ENCODE assay signal across 9 mouse cellular contexts in the genomic region with DNA sequence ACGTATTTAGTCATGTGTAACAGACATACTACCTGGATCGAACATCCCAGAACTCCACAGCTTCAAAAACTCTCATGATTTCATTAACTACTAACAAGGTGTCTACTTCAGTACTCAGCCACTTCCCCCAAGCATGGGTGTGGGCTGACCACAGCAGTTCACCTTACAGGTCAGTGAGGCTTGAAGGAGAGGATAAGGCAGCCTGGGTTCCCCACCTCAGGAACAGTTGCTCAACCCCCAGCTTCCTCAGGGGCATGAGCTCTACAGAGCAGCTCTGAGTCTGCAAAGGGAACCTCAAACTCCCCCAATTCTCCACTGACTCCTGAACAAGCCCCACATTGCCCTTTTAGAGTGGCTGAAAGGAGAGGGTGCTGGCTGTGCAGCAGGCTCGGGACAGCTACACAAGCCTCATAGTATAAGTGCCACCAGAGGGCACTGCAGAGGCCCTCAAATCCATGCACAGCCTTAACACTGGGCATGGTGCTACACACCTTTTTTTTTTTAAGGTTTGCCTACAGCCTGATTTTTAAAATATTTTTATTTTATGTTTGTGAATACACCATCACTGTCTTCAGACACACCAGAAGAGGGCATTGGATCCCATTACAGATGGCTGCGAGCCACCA. TPM values are rescaled to one million over a fixed set of nuclear protein-coding genes. Genes with fewer than 3 reads are reported as not detected.
DNase-seq lines count a peak whose midpoint lies in the region; ATAC-seq lines count a peak whose summit lies in the region.
"Had no signal": no experiment of that assay in that cellular context is flagged by ENCODE, and none has a peak within 500 bp of the region (broad histone marks: within the 10 kb centered on the region; RNA-seq: fewer than 3 reads in every experiment).

No protein-coding gene starts in this region.

- H3K4me2 ChIP-seq in neural tube, embryonic 15.5 days, result no peak overlapping the region
- no peak overlapping the region for H3K4me2 ChIP-seq in forebrain, embryonic 12.5 days

- no peaks in the 10 kb centered on the region for H3K36me3 ChIP-seq in neural tube, embryonic 15.5 days
- no peaks in the 10 kb centered on the region for H3K36me3 ChIP-seq in forebrain, embryonic 12.5 days (replicated peaks)

- no peaks in the 10 kb centered on the region for H3K27me3 ChIP-seq in neural tube, embryonic 15.5 days (replicated peaks)
- H3K27me3 ChIP-seq in forebrain, embryonic 12.5 days, result no peaks in the 10 kb centered on the region

- ATAC-seq in neural tube, embryonic 15.5 days (ENCODE audit: low FRiP score), result peak; percentile 53; the same call in 1 of the 2 replicates
- ATAC-seq in forebrain, embryonic 12.5 days (ENCODE audit: low FRiP score), result no peak

- 77% methylated on average over 4 of the region's 4 CpGs for WGBS in neural tube, embryonic 15.5 days
- 74% methylated on average over 4 of the region's 4 CpGs for WGBS in forebrain, embryonic 12.5 days

- H3K9ac ChIP-seq in neural tube, embryonic 15.5 days (replicated peaks), result no peak overlapping the region
- no peak overlapping the region for H3K9ac ChIP-seq in forebrain, embryonic 12.5 days

- DNase-seq in layer of hippocampus, adult 11-12 months (ENCODE audit: low spot score), result peak; percentile 47
- DNase-seq in layer of hippocampus, adult 9-11 months, result no peak
- DNase-seq in MEL-GATA-1-ER (ENCODE audit: extremely low read depth, low read depth), result peak; percentile 17
- DNase-seq in embryo, embryonic 9.5 days (ENCODE audit: extremely low spot score), result peak; percentile 29
- DNase-seq in kidney, postnatal 4 days, result peak; percentile 48 to 65
- DNase-seq in yolk sac, embryonic 10.5 days (ENCODE audit: low spot score), result no peak

- no peaks in the 10 kb centered on the region for H3K9me3 ChIP-seq in neural tube, embryonic 15.5 days (replicated peaks)
- H3K9me3 ChIP-seq in forebrain, embryonic 12.5 days, result no peaks in the 10 kb centered on the region

- H3K4me3 ChIP-seq in neural tube, embryonic 15.5 days (replicated peaks), result no peak overlapping the region
- H3K4me3 ChIP-seq in forebrain, embryonic 12.5 days (replicated peaks), result no peak overlapping the region
- H3K4me3 ChIP-seq: erythroblast, embryonic 14.5 days had no signal

- H3K4me1 ChIP-seq in neural tube, embryonic 15.5 days, result no peaks in the 10 kb centered on the region
- no peaks in the 10 kb centered on the region for H3K4me1 ChIP-seq in forebrain, embryonic 12.5 days

- no peak overlapping the region for H3K27ac ChIP-seq in neural tube, embryonic 15.5 days (replicated peaks)
- H3K27ac ChIP-seq in forebrain, embryonic 12.5 days, result no peak overlapping the region

RNA-seq across cellular contexts. Expression of gene Anks3, which starts 15.9 kb away (rescaled TPM):
- polyA plus RNA-seq in neural tube, embryonic 15.5 days (2015; fragmentation: Nextera tagmentation; extraction: Ambion mirVana), result 68.6 and 71.5 TPM in 2 replicates
- polyA plus RNA-seq in forebrain, embryonic 12.5 days (2016; fragmentation: Nextera tagmentation; extraction: Ambion mirVana), result 53.3 and 58.4 TPM in 2 replicates

RNA-seq across cellular contexts. Expression of gene Sept12, which starts 17.8 kb away (rescaled TPM):
- not detected in 2 replicates for polyA plus RNA-seq in neural tube, embryonic 15.5 days (2015; fragmentation: Nextera tagmentation; extraction: Ambion mirVana)
- not detected in 2 replicates for polyA plus RNA-seq in forebrain, embryonic 12.5 days (2016; fragmentation: Nextera tagmentation; extraction: Ambion mirVana)
- polyA plus RNA-seq: erythroblast, embryonic 14.5 days had no signal

RNA-seq across cellular contexts. Expression of gene Smim22, which starts 27.2 kb away (rescaled TPM):
- 0.47 and 10.6 TPM in 2 replicates for polyA plus RNA-seq in neural tube, embryonic 15.5 days (2015; fragmentation: Nextera tagmentation; extraction: Ambion mirVana)
- polyA plus RNA-seq in forebrain, embryonic 12.5 days (2016; fragmentation: Nextera tagmentation; extraction: Ambion mirVana), result 1.8 and 2.4 TPM in 2 replicates
- polyA plus RNA-seq: erythroblast, embryonic 14.5 days had no signal

RNA-seq across cellular contexts. Expression of gene Rogdi, which starts 33.5 kb away (rescaled TPM):
- 158 and 170 TPM in 2 replicates for polyA plus RNA-seq in neural tube, embryonic 15.5 days (2015; fragmentation: Nextera tagmentation; extraction: Ambion mirVana)
- polyA plus RNA-seq in forebrain, embryonic 12.5 days (2016; fragmentation: Nextera tagmentation; extraction: Ambion mirVana), result 80.2 and 83.5 TPM in 2 replicates

RNA-seq across cellular contexts. Expression of gene Nudt16l1, which starts 41.3 kb away (rescaled TPM):
- 128 and 140 TPM in 2 replicates for polyA plus RNA-seq in neural tube, embryonic 15.5 days (2015; fragmentation: Nextera tagmentation; extraction: Ambion mirVana)
- 124 and 125 TPM in 2 replicates for polyA plus RNA-seq in forebrain, embryonic 12.5 days (2016; fragmentation: Nextera tagmentation; extraction: Ambion mirVana)

Comparison
In these comparisons a context has a peak if more than half of its experiments do, and no peak if none do; other contexts are left out.
1. DNase-seq: peak in layer of hippocampus, adult 11-12 months (single experiment), MEL-GATA-1-ER (single experiment), embryo, embryonic 9.5 days (single experiment) and kidney, postnatal 4 days (2 of 2); none in layer of hippocampus, adult 9-11 months (single experiment) and yolk sac, embryonic 10.5 days (single experiment).